Mouse (Mus musculus) gastrocnemius, postnatal 36 days (tissue): ENCODE measurements around the gene Tma7. TPM values are rescaled to one million over a fixed set of nuclear protein-coding genes. Genes with fewer than 3 reads are reported as not detected.

Experiments used
- DNase-seq, 2 experiments: peaks; one replicate each; pipeline ENCODE4 v3.0.0; 2022
- intact Hi-C: fragments of 180-260 bp; cut with DNase I; formaldehyde crosslinking; loops from one replicate; pipeline ENCODE4 v1.15.1; 2025
- total RNA-seq, 2 experiments: library from RNA; stranded (reverse); gene quantifications; 2 replicates each; pipeline ENCODE4 v1.2.3; 2021

Tma7 gene
- total RNA-seq, 2 experiments from 2014 or later = 245 to 268 TPM

GRCm38 (mm10) chr9:109073661-109074573 lies 8.5 kb downstream of the Tma7 start, which contains the start of gene Atrip:
Gene Atrip (minus strand): TSS chr9:109074124.
- DNase-seq = peak; percentile 80 to 86
- intact Hi-C loops = no loop called here

GRCm38 (mm10) chr9:109068095-109068735 lies 14.2 kb downstream of the Tma7 start:
- intact Hi-C loops = no loop called here
- DNase-seq = no peak

GRCm38 (mm10) chr9:109060898-109061295 lies 21.5 kb downstream of the Tma7 start:
- DNase-seq = no peak
- intact Hi-C loops = no loop called here

- intact Hi-C loops = no loop called here
- no peak for DNase-seq
Measured at GRCm38 (mm10) chr9:109060184-109060897, 22.0 kb downstream of the Tma7 start.

GRCm38 (mm10) chr9:109059136-109059903 lies 23.1 kb downstream of the Tma7 start, which contains the start of gene Trex1:
Gene Trex1 (minus strand): TSS chr9:109059734.
- intact Hi-C loops = loop anchor here (1.0 kb wide), 1 partner anchor 57 kb away; no protein-coding TSS in a partner anchor
- peak; percentile 91 for DNase-seq

- intact Hi-C loops = no loop called here
- DNase-seq = no peak
Measured at GRCm38 (mm10) chr9:109058006-109058765, 24.2 kb downstream of the Tma7 start.

GRCm38 (mm10) chr9:109057543-109057942 lies 24.8 kb downstream of the Tma7 start:
- intact Hi-C loops = no loop called here
- no peak for DNase-seq

- intact Hi-C loops = no loop called here
- no peak for DNase-seq
Measured at GRCm38 (mm10) chr9:109056916-109057315, 25.5 kb downstream of the Tma7 start.

- intact Hi-C loops = no loop called here
Measured at GRCm38 (mm10) chr9:109056081-109056690, 26.2 kb downstream of the Tma7 start.

GRCm38 (mm10) chr9:109055271-109056030 lies 26.9 kb downstream of the Tma7 start:
- intact Hi-C loops = no loop called here
- DNase-seq = no peak

More at GRCm38 (mm10) chr9:109056081-109056690, 26.2 kb downstream of the Tma7 start:
- no peak for DNase-seq

- intact Hi-C loops = no loop called here
- no peak for DNase-seq
Measured at GRCm38 (mm10) chr9:109054712-109055111, 27.7 kb downstream of the Tma7 start.

- intact Hi-C loops = no loop called here
- no peak for DNase-seq
Measured at GRCm38 (mm10) chr9:109053851-109054250, 28.5 kb downstream of the Tma7 start.

- DNase-seq = no peak
- intact Hi-C loops = no loop called here
Measured at GRCm38 (mm10) chr9:109053366-109053765, 29.0 kb downstream of the Tma7 start.

GRCm38 (mm10) chr9:109052490-109053260 lies 29.7 kb downstream of the Tma7 start:
- intact Hi-C loops = no loop called here
- no peak for DNase-seq

GRCm38 (mm10) chr9:109051651-109052489 lies 30.5 kb downstream of the Tma7 start:
- intact Hi-C loops = no loop called here
- DNase-seq = no peak

GRCm38 (mm10) chr9:109051011-109051501 lies 31.3 kb downstream of the Tma7 start:
- intact Hi-C loops = no loop called here
- no peak for DNase-seq
